Mouse (Mus musculus) fat pad, adult 2 months (tissue): ENCODE data around the gene Josd2.

Experiments used
- DNase-seq: peaks from one replicate; pipeline ENCODE4 v3.0.0-alpha.2; 2011; ENCODE audit warnings: low read depth, low spot score; ENCODE audit errors: extremely low read depth

Gene Josd2

DNA sequence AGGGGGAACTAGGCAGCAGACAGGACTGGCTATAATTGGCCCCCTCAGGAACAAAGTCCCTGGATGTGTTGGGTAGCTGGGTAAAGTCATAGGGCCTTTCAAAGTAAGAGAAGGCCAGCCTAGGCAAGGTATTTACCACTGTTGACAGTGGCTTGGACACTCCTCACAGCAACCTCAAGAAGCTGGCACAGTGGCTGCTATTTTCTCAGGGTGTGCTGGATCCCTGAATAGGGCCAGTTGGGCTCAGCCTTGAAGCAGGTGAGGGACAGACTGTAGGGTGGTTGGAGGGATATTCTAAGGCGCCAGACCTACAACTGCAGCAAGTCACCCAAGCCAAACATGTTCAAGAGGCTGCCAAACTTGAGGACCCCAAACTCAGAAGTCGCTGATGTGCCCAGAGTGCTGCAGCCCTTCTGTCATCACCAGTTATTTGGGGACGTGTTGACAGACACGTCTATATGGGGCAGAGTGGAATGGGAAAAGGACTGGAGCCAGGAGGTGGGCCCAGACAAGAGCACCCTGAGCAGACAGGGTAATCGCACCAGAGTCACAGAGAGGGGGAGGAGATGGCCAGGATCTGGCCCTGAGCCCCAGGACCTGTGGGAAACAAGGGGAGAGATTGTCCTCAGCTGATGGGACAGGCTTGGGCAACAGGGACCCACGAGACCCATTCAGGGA is 4.2 kb downstream of the Josd2 start:
- DNase-seq, result no peak

- DNase-seq, result no peak
These were observed 4.7 kb downstream of the Josd2 start for GRCm38 (mm10) chr7:44472558-44472885.

DNA sequence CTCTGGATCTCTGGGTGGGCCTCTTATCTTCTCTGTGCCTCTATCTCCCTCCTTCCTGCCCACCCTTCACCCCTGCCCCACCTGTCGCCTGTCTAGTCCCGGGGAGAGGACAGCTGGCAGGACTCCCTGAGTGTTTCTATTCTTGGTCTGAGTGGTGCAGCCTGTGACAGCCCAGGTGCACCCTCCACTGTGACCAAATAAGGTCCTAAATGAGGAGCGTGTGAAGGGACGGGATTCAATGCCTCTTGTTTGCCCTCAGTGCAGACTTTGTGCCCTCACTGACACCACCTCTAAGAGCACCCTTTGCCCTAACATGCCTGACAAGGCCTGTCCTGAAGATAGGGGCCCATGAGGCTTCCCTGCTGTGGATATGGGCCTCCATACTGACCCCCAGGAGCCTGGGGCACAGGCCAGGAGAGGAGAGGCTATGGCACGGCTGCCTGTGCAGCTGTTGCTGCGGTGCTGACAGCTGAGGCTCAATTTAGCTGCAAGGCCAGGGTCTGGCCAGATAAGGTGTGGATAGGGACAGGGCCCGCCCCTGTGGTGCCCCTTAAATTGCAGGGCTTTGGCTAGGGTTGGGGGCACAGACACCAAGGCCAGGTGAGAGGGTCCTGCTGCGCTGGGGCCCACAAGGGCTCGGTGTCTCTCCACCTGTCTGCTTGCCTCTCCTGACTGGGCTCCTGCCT is 5.3 kb downstream of the Josd2 start:
- DNase-seq, result no peak

- no peak for DNase-seq
These were observed 6.6 kb downstream of the Josd2 start for GRCm38 (mm10) chr7:44474419-44474818.

DNA sequence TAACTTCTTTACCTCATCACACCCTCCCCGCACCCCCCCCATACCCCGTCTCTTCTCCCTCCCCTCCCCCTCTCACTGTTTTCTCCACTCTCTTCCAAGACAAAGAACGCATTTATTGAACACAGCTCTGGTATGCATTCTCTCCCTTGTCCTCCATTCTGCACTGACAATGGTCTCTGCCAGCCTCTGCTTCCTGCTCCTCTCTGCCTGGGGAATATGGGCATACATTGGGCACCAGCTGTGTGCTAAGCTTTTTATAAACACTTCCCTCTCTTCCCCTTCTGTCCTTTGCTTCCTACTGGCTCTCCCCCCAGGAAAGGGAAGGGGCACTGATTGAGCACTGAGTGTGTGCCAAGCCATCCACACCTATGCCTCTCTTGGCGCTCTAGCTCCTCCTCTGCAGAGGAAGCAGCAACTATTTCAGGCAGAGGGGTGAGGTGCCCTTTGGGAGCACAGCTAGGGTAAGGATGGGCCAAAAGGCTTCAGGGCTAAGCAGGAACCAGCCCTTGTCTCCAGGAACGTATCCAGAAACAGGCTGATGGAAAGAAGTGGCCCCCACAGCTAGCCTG is 7.3 kb downstream of the Josd2 start:
- no peak for DNase-seq

DNA sequence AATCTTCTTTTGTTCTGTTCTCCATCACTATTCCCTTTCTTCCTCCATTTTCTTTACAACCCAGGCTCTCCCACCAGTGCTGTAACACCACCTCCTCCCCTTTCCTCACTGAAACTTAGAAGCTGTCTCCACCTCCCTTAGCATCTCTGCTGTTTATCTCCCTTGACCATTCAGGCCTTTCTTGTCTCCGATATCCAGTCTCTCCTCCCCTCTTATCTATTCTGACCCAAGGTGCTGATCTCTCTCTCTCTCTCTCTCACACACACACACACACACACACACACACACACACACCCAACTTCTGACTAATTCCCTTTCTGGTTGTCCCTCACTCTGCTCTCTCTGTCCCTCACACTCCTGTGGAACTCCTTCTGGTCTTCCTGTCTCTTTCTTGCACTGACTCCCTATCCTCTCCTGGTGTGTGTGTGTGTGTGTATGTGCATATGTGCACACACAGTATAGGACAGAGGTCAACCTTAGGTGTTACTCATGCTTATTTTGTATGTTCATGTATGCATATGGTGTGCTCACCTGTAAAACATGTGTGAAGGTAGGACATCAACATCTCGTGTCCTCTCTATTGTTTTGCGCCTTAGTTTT is 15.2 kb downstream of the Josd2 start:
- DNase-seq, result no peak

- DNase-seq, result no peak
These were observed 16.3 kb downstream of the Josd2 start for GRCm38 (mm10) chr7:44484109-44484508.

GRCm38 (mm10) chr7:44484841-44485571 is 17.2 kb downstream of the Josd2 start:
- no peak for DNase-seq

DNA sequence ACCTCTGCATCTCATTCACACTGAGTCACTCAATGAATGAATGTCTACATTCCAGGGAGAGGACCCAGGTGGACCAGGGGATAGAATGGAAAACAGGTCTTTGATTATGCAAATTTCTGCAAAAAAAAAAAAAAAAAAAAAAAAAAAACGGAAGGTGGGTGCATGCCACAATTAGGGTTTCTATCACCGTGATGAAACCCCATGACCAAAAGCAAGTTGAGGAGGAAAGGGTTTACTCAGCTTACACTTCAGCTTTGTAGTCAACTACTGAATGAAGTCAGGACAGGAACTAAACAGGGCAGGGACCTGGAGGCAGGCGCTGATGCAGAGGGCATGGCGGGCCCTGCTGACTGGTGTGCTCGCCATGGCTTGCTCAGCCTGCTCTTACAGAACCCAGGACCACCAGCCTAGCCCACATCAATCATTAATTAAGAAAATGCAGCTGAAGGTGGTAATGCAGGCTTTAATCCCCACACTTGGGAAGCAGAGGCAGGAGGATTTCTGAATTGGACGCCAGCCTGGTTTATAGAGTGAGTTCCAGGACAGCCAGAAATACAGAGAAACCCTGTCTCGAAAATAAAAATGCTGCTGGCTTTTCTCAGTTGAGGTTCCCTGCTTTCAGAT is 17.9 kb downstream of the Josd2 start:
- no peak for DNase-seq

DNA sequence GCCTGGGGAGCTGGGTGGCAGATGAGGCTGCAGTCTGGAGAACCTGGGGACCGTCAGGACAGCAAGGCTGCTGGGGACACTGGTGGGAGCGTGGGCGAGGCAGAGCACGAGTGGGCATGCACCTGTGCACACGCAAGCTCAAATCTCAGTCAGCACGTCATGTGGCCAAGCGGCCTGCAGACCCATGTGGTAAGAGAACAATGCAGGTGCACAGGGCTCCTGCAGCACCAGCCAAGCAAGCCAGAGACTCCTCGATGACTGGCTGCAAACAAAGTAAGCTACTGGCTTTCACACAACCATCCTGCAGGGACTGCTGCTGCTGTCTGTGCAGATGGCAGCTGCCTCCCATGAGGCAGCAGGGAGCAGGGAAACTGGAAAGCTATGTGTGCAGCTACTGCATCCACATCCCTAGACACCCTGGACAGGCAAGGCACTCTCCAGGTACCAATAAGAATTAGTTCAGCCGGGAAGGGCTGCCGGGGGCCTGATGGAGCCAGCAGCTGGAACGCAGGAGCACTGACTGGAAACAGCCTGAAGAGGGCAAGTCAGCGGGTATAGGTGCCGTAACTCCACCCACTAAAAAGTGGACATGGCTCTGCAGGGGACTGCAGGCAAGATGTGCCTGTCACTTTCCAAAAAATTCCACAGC is 19.3 kb downstream of the Josd2 start:
- DNase-seq, result no peak

DNA sequence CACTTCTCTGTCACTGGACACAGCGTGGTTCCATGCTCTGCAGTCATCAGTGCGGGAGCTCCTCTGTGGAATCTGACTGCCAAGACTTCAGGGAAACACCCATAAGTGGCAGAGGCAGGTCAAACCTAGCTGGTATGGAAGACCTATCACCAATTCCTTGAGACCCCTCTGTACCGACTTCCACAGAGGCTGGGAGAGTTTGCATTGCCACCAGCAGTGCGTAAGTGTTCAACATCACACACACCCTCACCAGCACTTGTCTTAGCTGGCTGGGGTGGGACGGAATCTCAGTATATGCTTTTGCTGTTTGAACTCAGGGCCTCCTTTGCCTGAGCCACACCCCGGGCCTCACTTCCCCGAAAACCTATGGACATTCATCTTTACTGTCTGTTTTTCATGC is 20.2 kb downstream of the Josd2 start:
- DNase-seq, result no peak

DNA sequence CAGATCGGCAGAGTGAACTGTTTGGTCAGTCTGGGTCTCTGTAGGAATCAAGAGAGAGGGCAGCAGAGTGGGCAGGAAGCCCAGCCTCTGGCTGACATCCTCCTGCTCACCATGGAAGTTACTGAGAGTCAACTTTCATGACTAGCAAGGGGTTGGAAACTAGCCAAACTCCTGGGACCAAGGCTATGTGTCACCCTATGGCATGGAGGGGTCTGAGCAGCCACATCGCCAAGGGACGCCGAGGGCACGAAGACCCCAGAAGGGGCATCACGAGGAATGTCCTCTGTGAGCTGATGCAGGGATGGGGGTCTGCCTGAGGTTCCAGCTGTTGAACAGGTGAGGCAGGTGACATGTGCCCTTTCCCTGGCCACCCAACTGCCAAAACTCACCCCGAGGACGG is 20.8 kb downstream of the Josd2 start:
- no peak for DNase-seq

- no peak for DNase-seq
These were observed 22.5 kb downstream of the Josd2 start for GRCm38 (mm10) chr7:44490281-44490680.

- DNase-seq, result no peak
These were observed 23.6 kb downstream of the Josd2 start for GRCm38 (mm10) chr7:44491391-44491790.

DNA sequence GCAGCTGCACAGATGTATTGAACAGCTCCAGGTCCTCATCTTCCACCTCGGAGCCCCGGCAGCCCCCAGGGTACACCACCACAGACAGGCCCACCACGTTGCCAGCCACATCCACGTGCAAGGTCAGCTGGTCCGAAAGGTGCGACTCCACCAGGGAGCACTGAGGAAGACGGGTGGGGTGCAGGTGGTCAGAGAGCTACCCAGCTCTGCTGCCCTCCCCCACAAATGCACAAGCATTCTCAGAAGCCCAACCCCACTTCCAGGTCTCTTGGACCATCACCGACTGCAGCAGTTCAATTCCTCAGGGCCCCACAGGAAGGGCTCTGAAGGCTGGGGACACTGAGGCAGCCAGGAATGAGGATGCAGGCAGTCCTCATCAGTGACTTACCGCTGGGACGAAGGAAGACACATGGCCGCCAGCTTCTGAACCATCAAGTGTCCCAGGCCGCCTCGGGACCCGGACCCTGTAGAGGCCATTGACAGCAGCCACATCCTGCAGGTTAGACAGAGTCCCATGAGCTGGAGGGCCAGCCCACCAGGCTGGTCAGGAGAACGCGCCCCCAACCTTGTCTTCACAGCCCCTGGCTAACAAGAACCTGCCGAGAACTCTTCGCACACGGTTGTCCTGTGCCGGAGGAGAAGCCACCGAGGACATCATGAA is 24.5 kb downstream of the Josd2 start:
- no peak for DNase-seq

- no peak for DNase-seq
These were observed 26.9 kb downstream of the Josd2 start for GRCm38 (mm10) chr7:44494681-44495080.

DNA sequence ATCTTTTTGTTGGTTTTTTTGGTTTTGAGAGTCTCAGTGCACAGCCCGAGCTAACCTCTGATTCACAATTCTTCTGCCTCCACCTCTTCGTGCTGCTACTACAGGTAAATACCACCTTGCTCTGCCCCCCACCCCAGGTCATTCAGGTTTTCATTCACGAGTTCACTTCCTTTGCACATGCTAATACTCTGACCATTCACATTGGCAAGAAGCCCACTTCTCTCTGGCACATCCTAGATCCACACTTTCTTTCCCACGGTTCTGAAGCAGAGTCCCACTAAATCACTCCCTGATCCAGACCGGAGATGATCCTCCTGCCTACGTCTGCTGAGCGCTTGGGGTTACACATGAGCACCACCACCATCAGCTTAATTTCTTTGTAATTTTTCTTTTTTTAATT is 27.3 kb downstream of the Josd2 start:
- no peak for DNase-seq

- peak; percentile 69 for DNase-seq
These were observed 28.4 kb downstream of the Josd2 start, which contains the start of the genes Emc10 and Fam71e1 for GRCm38 (mm10) chr7:44495992-44496770. Gene Emc10 (minus strand): TSS chr7:44496529. Gene Fam71e1 (plus strand): TSS chr7:44496581.

GRCm38 (mm10) chr7:44496771-44497109 is 29.0 kb downstream of the Josd2 start:
- DNase-seq, result no peak
